Mouse (Mus musculus): ENCODE results near the gene Perm1. TPM values are rescaled to one million over a fixed set of nuclear protein-coding genes. Genes with fewer than 3 reads are reported as not detected.
A peak's percentile ranks its signal among the peaks of the same experiment; 100 is the strongest.

Gene Perm1
- total and polyA plus RNA-seq, 3 experiments: 0.19 to 1.8 TPM; not detected in 1

DNA sequence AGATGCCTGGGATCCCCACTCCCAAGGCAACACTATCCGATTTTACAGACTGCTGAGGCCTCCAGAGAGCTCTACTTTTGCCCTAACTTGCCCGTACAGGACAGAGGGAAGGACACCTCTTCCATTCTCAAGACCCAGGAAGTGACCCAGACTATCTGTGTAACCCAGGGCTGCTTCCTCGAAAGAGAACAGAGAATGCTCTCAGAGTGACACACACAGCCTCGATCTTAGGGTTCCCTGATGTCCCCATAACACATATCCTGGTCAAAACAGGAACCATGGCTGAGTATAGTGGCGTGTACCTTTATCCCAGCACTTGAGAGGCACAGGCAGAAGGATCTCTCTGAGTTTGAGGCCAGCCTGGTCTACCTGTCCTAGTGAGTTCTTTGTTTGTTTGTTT lies 31.9 kb upstream of the Perm1 start:
- Histone ChIP-seq H3K27ac (ENCODE audit: control insufficient read depth, low read depth, low read length) (peak overlapping the region; percentile 75), H3K79me2 (ENCODE audit: control insufficient read depth, insufficient read depth, low read length, poor library complexity) (no peaks in the 10 kb centered on the region), H3K4me1 (ENCODE audit: control insufficient read depth in 1 of 2, insufficient read depth in 2 of 2, low read length in 2 of 2) (peaks cover 14 to 20% of the 10 kb centered on the region in 2 experiments), H3K4me3 (ENCODE audit: control insufficient read depth in 1 of 2, insufficient read depth in 1 of 2, low read depth in 2 of 2, low read length in 2 of 2) (no peak overlapping the region; a peak in 1 of 4 replicates), H3K9me3 (replicated peaks; ENCODE audit: insufficient read depth, low read length) (no peaks in the 10 kb centered on the region), H3K27me3 (ENCODE audit: control insufficient read depth in 1 of 2, insufficient read depth in 2 of 2, low read length in 2 of 2) (no peaks in the 10 kb centered on the region), H3K9ac (ENCODE audit: control insufficient read depth, low read depth, low read length, poor library complexity, severe bottlenecking) (peak overlapping the region; percentile 19; the same call in 1 of the 2 replicates), H3K36me3 (ENCODE audit: control insufficient read depth in 1 of 2, insufficient read depth in 2 of 2, low read length in 2 of 2) (peaks cover 0 to 19% of the 10 kb centered on the region in 2 experiments; a peak in 2 of 4 replicates)
- DNase-seq (ENCODE audit: low read depth, low spot score): peak; percentile 57
- TF ChIP-seq TAL1 (IDR thresholded peaks at IDR 0.05; ENCODE audit: low read length): 0 out of 2 replicates have a peak, but pooled peaks have one; percentile 8
- no peak for TF ChIP-seq MAZ (IDR thresholded peaks at IDR 0.05; ENCODE audit: low read depth, low read length)
- TF ChIP-seq EP300 (IDR thresholded peaks at IDR 0.05; ENCODE audit: low read depth in 1 of 2, low read length in 2 of 2): 0 out of 4 replicates have a peak, but pooled peaks of 1 of the 2 experiments have one; percentile 45
- TF ChIP-seq HCFC1 (IDR thresholded peaks at IDR 0.05; ENCODE audit: low read depth, low read length): no peak

GRCm38 (mm10) chr4:156184291-156184954 lies 31.2 kb upstream of the Perm1 start:
- Histone ChIP-seq H3K27ac (ENCODE audit: control insufficient read depth, low read depth, low read length) (peak overlapping the region; percentile 75), H3K36me3 (ENCODE audit: control insufficient read depth in 1 of 2, insufficient read depth in 2 of 2, low read length in 2 of 2) (peaks cover 0 to 19% of the 10 kb centered on the region in 2 experiments; a peak in 3 of 4 replicates), H3K9me3 (replicated peaks; ENCODE audit: insufficient read depth, low read length) (no peaks in the 10 kb centered on the region), H3K4me1 (ENCODE audit: control insufficient read depth in 1 of 2, insufficient read depth in 2 of 2, low read length in 2 of 2) (peaks cover 14 to 25% of the 10 kb centered on the region in 2 experiments), H3K4me3 (ENCODE audit: control insufficient read depth in 1 of 2, insufficient read depth in 1 of 2, low read depth in 2 of 2, low read length in 2 of 2) (peak overlapping the region; percentile 36 to 44), H3K79me2 (ENCODE audit: control insufficient read depth, insufficient read depth, low read length, poor library complexity) (no peaks in the 10 kb centered on the region), H3K9ac (ENCODE audit: control insufficient read depth, low read depth, low read length, poor library complexity, severe bottlenecking) (peak overlapping the region; percentile 62), H3K27me3 (ENCODE audit: control insufficient read depth in 1 of 2, insufficient read depth in 2 of 2, low read length in 2 of 2) (no peaks in the 10 kb centered on the region)
- TF ChIP-seq E2F4 (IDR thresholded peaks at IDR 0.05; ENCODE audit: borderline replicate concordance, low read depth, low read length) (no peak), GABPA (IDR thresholded peaks at IDR 0.05; ENCODE audit: low read depth, low read length) (no peak), ZNF384 (IDR thresholded peaks at IDR 0.05; ENCODE audit: low read depth, low read length) (no peak), EP300 (IDR thresholded peaks at IDR 0.05; ENCODE audit: low read depth in 1 of 2, low read length in 2 of 2) (peak; percentile 80 to 87), JUND (IDR thresholded peaks at IDR 0.05; ENCODE audit: low read depth, low read length) (no peak), GATA1 (IDR thresholded peaks at IDR 0.05; ENCODE audit: low read depth, low read length) (peak; percentile 87), ETS1 (IDR thresholded peaks at IDR 0.05; ENCODE audit: low read depth, low read length) (peak; percentile 75), MAX (IDR thresholded peaks at IDR 0.05; ENCODE audit: low read length) (no peak), HCFC1 (IDR thresholded peaks at IDR 0.05; ENCODE audit: low read depth, low read length) (0 out of 2 replicates have a peak, but pooled peaks have one; percentile 13), TCF12 (IDR thresholded peaks at IDR 0.05; ENCODE audit: low read depth, low read length) (peak; percentile 63; the same call in 1 of the 2 replicates), ZKSCAN1 (IDR thresholded peaks at IDR 0.05; ENCODE audit: low read depth, low read length) (no peak), MAFK (IDR thresholded peaks at IDR 0.05; ENCODE audit: borderline replicate concordance, low read depth, low read length) (no peak), UBTF (IDR thresholded peaks at IDR 0.05; ENCODE audit: borderline replicate concordance, insufficient read depth, low read depth, low read length) (no peak), TBP (IDR thresholded peaks at IDR 0.05; ENCODE audit: low read depth, low read length) (peak; percentile 48; the same call in 1 of the 2 replicates), POLR2AphosphoS2 (IDR thresholded peaks at IDR 0.05; ENCODE audit: low read length) (no peak), TAL1 (IDR thresholded peaks at IDR 0.05; ENCODE audit: low read length) (peak; percentile 28; the same call in 1 of the 2 replicates), CHD2 (IDR thresholded peaks at IDR 0.05; ENCODE audit: low read length) (no peak), POLR2A (IDR thresholded peaks at IDR 0.05; ENCODE audit: control insufficient read depth in 1 of 2, insufficient read depth in 1 of 2, low read depth in 1 of 2, low read length in 2 of 2, poor library complexity in 1 of 2) (no peak; a peak in 1 of 4 replicates), CHD1 (IDR thresholded peaks at IDR 0.05; ENCODE audit: low read depth, low read length) (no peak), RCOR1 (IDR thresholded peaks at IDR 0.05; ENCODE audit: low read depth, low read length) (no peak; the same call in 1 of the 2 replicates), NRF1 (IDR thresholded peaks at IDR 0.05; ENCODE audit: insufficient read depth, low read depth, low read length, poor library complexity, severe bottlenecking) (no peak), MAZ (IDR thresholded peaks at IDR 0.05; ENCODE audit: low read depth, low read length) (peak; percentile 25; the same call in 1 of the 2 replicates), SIN3A (IDR thresholded peaks at IDR 0.05; ENCODE audit: low read length) (peak; percentile 87), MXI1 (IDR thresholded peaks at IDR 0.05; ENCODE audit: low read depth, low read length) (peak; percentile 52; the same call in 1 of the 2 replicates), ZC3H11A (IDR thresholded peaks at IDR 0.05; ENCODE audit: low read depth, low read length) (no peak), ELF1 (IDR thresholded peaks at IDR 0.05; ENCODE audit: low read depth, low read length) (no peak), NELFE (IDR thresholded peaks at IDR 0.05; ENCODE audit: low read depth, low read length) (0 out of 2 replicates have a peak, but pooled peaks have one; percentile 8), BHLHE40 (IDR thresholded peaks at IDR 0.05; ENCODE audit: borderline replicate concordance, low read depth, low read length) (no peak)
- peak; percentile 85 for DNase-seq (ENCODE audit: low read depth, low spot score)

All from MEL (cell line).